Mouse (Mus musculus) ES-Bruce4 (cell line): ENCODE data around the gene Alyref.

Source experiments
- CTCF ChIP-seq: IDR thresholded peaks from one replicate; pipeline ENCODE4 v1.8.1; 2011; ENCODE audit warnings: low read depth, low read length
- EP300 ChIP-seq: IDR thresholded peaks from 2 replicates; pipeline ENCODE4 v1.6.1; 2011; ENCODE audit warnings: low read depth, low read length; ENCODE audit not compliant: insufficient read depth
- POLR2A ChIP-seq: IDR thresholded peaks from one replicate; pipeline ENCODE4 v1.8.1; 2011; ENCODE audit warnings: low read length; ENCODE audit not compliant: insufficient read depth

GRCm38 (mm10) chr11:120573585-120574277 is 24.4 kb downstream of the Alyref start:
- TF ChIP-seq CTCF (no peak), EP300 (no peak), POLR2A (no peak)
